Mouse (Mus musculus): ENCODE measurements at regions not wholly inside any gene's neighbourhood (a gene's known extent, or its start where the extent isn't known, plus 50 kb on each side); places are given as distances from the start of the nearest gene placed in this dataset.

DNA sequence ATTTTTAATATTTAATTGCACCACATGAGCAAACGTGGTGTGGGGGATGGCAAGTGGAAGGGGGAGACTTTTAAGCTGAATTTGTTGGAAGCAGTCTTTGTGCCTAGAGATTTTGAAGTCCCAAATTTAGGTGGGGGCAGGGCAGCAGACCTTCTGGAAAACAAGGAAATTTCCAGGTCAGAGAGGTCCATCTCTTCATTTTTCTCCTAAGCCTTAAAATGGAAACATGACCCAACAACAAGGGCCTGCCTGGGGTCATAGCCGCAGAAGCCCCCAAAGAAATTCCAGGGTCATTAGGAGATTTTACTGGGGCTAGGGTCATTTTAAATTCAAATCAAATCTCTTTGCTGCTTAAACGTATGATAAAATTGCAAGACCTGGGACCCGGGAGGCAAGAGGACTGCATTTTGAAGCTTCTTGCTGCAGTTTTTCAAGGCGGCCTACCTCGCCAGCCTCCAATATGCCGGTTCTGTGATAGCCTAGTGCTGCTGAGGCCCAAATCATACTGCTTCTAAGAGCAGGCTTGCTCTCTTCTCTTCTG lies 490.0 kb downstream of the Prss52 start:
- no peaks in the 10 kb centered on the region for H3K4me1 ChIP-seq (ENCODE audit: control insufficient read depth in 1 of 2, insufficient read depth in 2 of 2, low read length in 2 of 2)
- no peak overlapping the region for H3K9ac ChIP-seq (ENCODE audit: control insufficient read depth, low read depth, low read length, poor library complexity, severe bottlenecking)
- H3K4me3 ChIP-seq (ENCODE audit: control insufficient read depth in 1 of 2, insufficient read depth in 1 of 2, low read depth in 2 of 2, low read length in 2 of 2), result no peak overlapping the region
- no peaks in the 10 kb centered on the region for H3K9me3 ChIP-seq (replicated peaks; ENCODE audit: insufficient read depth, low read length)
- TF ChIP-seq NRF1 (IDR thresholded peaks at IDR 0.05; ENCODE audit: insufficient read depth, low read depth, low read length, poor library complexity, severe bottlenecking) (no peak), ZKSCAN1 (IDR thresholded peaks at IDR 0.05; ENCODE audit: low read depth, low read length) (no peak), CTCF (IDR thresholded peaks at IDR 0.05 in 2 of 3, conservative IDR thresholded peaks at IDR 0.05 in 1 of 3; ENCODE audit: control insufficient read depth in 1 of 3, insufficient read depth in 1 of 3, low read depth in 2 of 3, low read length in 3 of 3, poor library complexity in 1 of 3, severe bottlenecking in 1 of 3) (no peak), ETS1 (IDR thresholded peaks at IDR 0.05; ENCODE audit: low read depth, low read length) (no peak), CHD1 (IDR thresholded peaks at IDR 0.05; ENCODE audit: low read depth, low read length) (no peak), MEF2A (IDR thresholded peaks at IDR 0.05; ENCODE audit: extremely low read depth, insufficient replicate concordance, low read depth, low read length, poor library complexity, severe bottlenecking) (no peak), NELFE (IDR thresholded peaks at IDR 0.05; ENCODE audit: low read depth, low read length) (no peak), ZMIZ1 (IDR thresholded peaks at IDR 0.05; ENCODE audit: low read depth, low read length) (no peak), MAX (IDR thresholded peaks at IDR 0.05; ENCODE audit: low read length) (no peak), SMC3 (IDR thresholded peaks at IDR 0.05; ENCODE audit: low read depth, low read length) (no peak)
- no peaks in the 10 kb centered on the region for H3K27me3 ChIP-seq (ENCODE audit: control insufficient read depth in 1 of 2, insufficient read depth in 2 of 2, low read length in 2 of 2)
- H3K36me3 ChIP-seq (ENCODE audit: control insufficient read depth in 1 of 2, insufficient read depth in 2 of 2, low read length in 2 of 2), result no peaks in the 10 kb centered on the region
- H3K79me2 ChIP-seq (ENCODE audit: control insufficient read depth, insufficient read depth, low read length, poor library complexity), result no peaks in the 10 kb centered on the region
- DNase-seq (ENCODE audit: low read depth, low spot score), result no peak
- H3K27ac ChIP-seq (ENCODE audit: control insufficient read depth, low read depth, low read length), result no peak overlapping the region

DNA sequence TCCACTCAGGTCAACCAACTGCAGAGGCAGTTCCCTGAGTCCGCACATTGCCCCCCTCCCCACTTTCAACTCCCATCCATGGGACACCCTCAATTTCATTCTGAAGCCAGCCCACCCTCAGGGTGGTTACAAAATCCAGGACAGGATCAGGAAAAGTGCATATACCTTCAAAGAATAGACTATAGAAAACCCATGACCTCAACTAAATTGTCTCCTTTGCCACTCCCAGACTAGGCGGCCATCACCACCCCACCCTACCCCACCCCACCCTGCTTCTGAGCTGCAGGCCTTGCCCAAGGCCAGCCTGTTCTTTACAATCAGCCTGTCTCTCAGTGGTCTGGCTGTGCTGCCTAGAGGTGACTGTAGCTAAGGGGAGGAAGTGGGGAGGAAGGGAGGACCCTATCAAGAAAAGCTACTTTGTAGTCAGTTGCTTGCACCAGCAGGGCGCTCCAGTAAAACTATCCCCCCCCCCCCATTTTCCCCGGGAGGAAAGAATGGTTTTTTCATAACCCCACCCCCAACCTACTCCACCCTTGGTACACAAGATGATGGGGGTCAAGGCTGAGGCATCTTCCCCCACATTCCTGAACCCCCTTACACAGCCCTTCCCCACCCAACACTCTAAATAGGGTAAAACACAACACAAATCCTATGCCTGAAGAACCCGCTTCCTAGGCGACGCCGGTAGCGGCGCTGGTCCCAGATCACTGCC lies 490.9 kb downstream of the Prss52 start:
- Histone ChIP-seq H3K79me2 (ENCODE audit: control insufficient read depth, insufficient read depth, low read length, poor library complexity) (no peaks in the 10 kb centered on the region), H3K36me3 (ENCODE audit: control insufficient read depth in 1 of 2, insufficient read depth in 2 of 2, low read length in 2 of 2) (no peaks in the 10 kb centered on the region), H3K27me3 (ENCODE audit: control insufficient read depth in 1 of 2, insufficient read depth in 2 of 2, low read length in 2 of 2) (no peaks in the 10 kb centered on the region), H3K27ac (ENCODE audit: control insufficient read depth, low read depth, low read length) (no peak overlapping the region), H3K4me1 (ENCODE audit: control insufficient read depth in 1 of 2, insufficient read depth in 2 of 2, low read length in 2 of 2) (no peaks in the 10 kb centered on the region), H3K9me3 (replicated peaks; ENCODE audit: insufficient read depth, low read length) (no peaks in the 10 kb centered on the region), H3K4me3 (ENCODE audit: control insufficient read depth in 1 of 2, insufficient read depth in 1 of 2, low read depth in 2 of 2, low read length in 2 of 2) (no peak overlapping the region), H3K9ac (ENCODE audit: control insufficient read depth, low read depth, low read length, poor library complexity, severe bottlenecking) (no peak overlapping the region)
- DNase-seq (ENCODE audit: low read depth, low spot score), result no peak
- no peak for TF ChIP-seq USF2 (IDR thresholded peaks at IDR 0.05; ENCODE audit: borderline replicate concordance in 1 of 2, insufficient read depth in 1 of 2, low read depth in 1 of 2, low read length in 2 of 2)
- TF ChIP-seq MYB (IDR thresholded peaks at IDR 0.05; ENCODE audit: low read depth, low read length), result no peak

DNA sequence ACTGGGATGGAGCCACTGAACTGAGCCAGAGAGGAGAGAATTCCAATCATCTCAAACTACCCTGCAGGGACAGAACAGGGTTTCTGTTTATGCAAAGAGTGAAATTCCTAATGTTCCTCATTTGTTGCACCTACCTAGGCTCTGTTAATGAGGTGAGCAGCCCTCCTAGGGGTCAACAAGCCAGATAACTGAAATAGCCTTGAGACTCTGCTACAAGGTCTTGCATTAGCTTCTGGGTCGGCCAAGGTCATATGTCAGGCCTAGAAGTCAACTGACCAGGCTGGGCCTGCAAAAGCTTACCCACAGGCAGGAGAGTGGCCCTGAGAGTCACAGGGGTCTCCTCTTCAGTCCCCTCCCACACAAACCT lies 491.4 kb downstream of the Prss52 start:
- no peaks in the 10 kb centered on the region for H3K27me3 ChIP-seq (ENCODE audit: control insufficient read depth in 1 of 2, insufficient read depth in 2 of 2, low read length in 2 of 2)

More for the DNA sequence above, 491.4 kb downstream of the Prss52 start:
- Histone ChIP-seq H3K4me1 (ENCODE audit: control insufficient read depth in 1 of 2, insufficient read depth in 2 of 2, low read length in 2 of 2) (no peaks in the 10 kb centered on the region), H3K4me3 (ENCODE audit: control insufficient read depth in 1 of 2, insufficient read depth in 1 of 2, low read depth in 2 of 2, low read length in 2 of 2) (no peak overlapping the region), H3K9me3 (replicated peaks; ENCODE audit: insufficient read depth, low read length) (no peaks in the 10 kb centered on the region), H3K9ac (ENCODE audit: control insufficient read depth, low read depth, low read length, poor library complexity, severe bottlenecking) (no peak overlapping the region), H3K36me3 (ENCODE audit: control insufficient read depth in 1 of 2, insufficient read depth in 2 of 2, low read length in 2 of 2) (no peaks in the 10 kb centered on the region), H3K79me2 (ENCODE audit: control insufficient read depth, insufficient read depth, low read length, poor library complexity) (no peaks in the 10 kb centered on the region), H3K27ac (ENCODE audit: control insufficient read depth, low read depth, low read length) (no peak overlapping the region)
- TF ChIP-seq SIN3A (IDR thresholded peaks at IDR 0.05; ENCODE audit: low read length) (no peak), ELF1 (IDR thresholded peaks at IDR 0.05; ENCODE audit: low read depth, low read length) (no peak), E2F4 (IDR thresholded peaks at IDR 0.05; ENCODE audit: borderline replicate concordance, low read depth, low read length) (no peak), GATA1 (IDR thresholded peaks at IDR 0.05; ENCODE audit: low read depth, low read length) (no peak), CHD1 (IDR thresholded peaks at IDR 0.05; ENCODE audit: low read depth, low read length) (no peak), USF2 (IDR thresholded peaks at IDR 0.05; ENCODE audit: borderline replicate concordance in 1 of 2, insufficient read depth in 1 of 2, low read depth in 1 of 2, low read length in 2 of 2) (no peak), MAFK (IDR thresholded peaks at IDR 0.05; ENCODE audit: borderline replicate concordance, low read depth, low read length) (no peak), ETS1 (IDR thresholded peaks at IDR 0.05; ENCODE audit: low read depth, low read length) (no peak), TBP (IDR thresholded peaks at IDR 0.05; ENCODE audit: low read depth, low read length) (no peak), ZC3H11A (IDR thresholded peaks at IDR 0.05; ENCODE audit: low read depth, low read length) (no peak), SMC3 (IDR thresholded peaks at IDR 0.05; ENCODE audit: low read depth, low read length) (no peak), MXI1 (IDR thresholded peaks at IDR 0.05; ENCODE audit: low read depth, low read length) (no peak), MYC (IDR thresholded peaks at IDR 0.05; ENCODE audit: low read depth, low read length) (no peak), MYB (IDR thresholded peaks at IDR 0.05; ENCODE audit: low read depth, low read length) (no peak), POLR2AphosphoS2 (IDR thresholded peaks at IDR 0.05; ENCODE audit: low read length) (no peak), MAX (IDR thresholded peaks at IDR 0.05; ENCODE audit: low read length) (no peak), MEF2A (IDR thresholded peaks at IDR 0.05; ENCODE audit: extremely low read depth, insufficient replicate concordance, low read depth, low read length, poor library complexity, severe bottlenecking) (no peak)
- DNase-seq (ENCODE audit: low read depth, low spot score), result no peak
